Mouse (Mus musculus): ENCODE measurements around the gene Relch.

Gene Relch

GRCm38 (mm10) chr1:105800570-105800969 is 136.9 kb downstream of the Relch start:
- DNase-seq = no peak

DNA sequence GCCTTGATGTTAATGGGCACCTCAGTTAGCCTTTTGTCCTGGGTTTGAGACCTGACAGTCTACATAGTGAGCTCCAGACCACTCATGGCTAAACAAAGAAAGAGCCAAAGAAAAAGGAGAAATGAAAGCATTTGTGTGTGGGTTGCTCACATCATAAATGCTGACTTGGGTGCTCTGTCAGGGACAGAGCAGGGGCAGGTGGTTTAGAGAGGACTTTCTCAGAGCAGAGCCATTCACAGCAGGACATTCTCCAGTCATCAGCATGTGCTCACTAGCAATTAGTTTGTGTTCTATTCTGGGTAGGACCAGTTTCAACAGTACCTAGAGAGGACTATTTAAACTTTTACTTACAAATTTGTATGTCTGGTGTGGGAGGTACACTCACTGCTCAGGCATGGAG is 137.6 kb downstream of the Relch start:
- DNase-seq = no peak

DNA sequence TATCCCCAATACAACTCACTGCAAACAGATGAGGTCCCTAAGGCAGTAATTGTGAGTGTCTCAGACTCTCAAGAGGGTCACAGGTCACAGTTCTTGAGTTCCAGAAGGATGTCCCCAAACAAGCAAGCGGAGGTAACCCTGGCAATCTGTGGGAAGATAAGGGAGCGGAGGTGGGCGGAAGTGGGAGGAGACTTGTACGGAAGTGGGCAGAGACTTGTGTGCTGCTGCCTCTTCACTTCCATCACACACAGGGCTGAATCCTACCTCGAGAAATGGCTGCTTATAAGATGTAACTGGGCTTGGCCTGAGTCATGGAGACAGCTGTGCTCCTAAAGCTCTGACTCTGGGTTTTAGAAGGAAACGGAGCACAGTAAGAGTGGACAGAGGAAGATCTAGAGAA is 139.3 kb downstream of the Relch start:
- DNase-seq = no peak

GRCm38 (mm10) chr1:105804285-105804684 is 140.6 kb downstream of the Relch start:
- no peak for DNase-seq

Measured in kidney, adult 9 months (tissue).